Mouse (Mus musculus): Measurements from ENCODE around the gene Mpzl1.
"Not testable (repeated sequence)": the region's sequence is repeated elsewhere in the genome, so short reads cannot be mapped to it uniquely, and the experiment has no call there.

Mpzl1 gene

GRCm38 (mm10) chr1:165634151-165634884, at the start of gene Mpzl1:
Gene Mpzl1, minus strand, starts transcription at chr1:165634538.
- peak; percentile 99 for DNase-seq (ENCODE audit: low read depth)

GRCm38 (mm10) chr1:165682056-165682853, 47.9 kb upstream of the Mpzl1 start:
- no peak for DNase-seq (ENCODE audit: low read depth)

GRCm38 (mm10) chr1:165681045-165681794, 46.9 kb upstream of the Mpzl1 start:
- DNase-seq (ENCODE audit: low read depth) = no peak

GRCm38 (mm10) chr1:165680086-165680485, 45.7 kb upstream of the Mpzl1 start:
- not testable (repeated sequence) for DNase-seq (ENCODE audit: low read depth)

GRCm38 (mm10) chr1:165679618-165679997, 45.3 kb upstream of the Mpzl1 start:
- DNase-seq (ENCODE audit: low read depth) = no peak

GRCm38 (mm10) chr1:165678861-165679617, 44.7 kb upstream of the Mpzl1 start:
- DNase-seq (ENCODE audit: low read depth) = no peak

GRCm38 (mm10) chr1:165677558-165677957, 43.2 kb upstream of the Mpzl1 start:
- DNase-seq (ENCODE audit: low read depth) = no peak

- DNase-seq (ENCODE audit: low read depth) = no peak
These were observed 42.7 kb upstream of the Mpzl1 start for GRCm38 (mm10) chr1:165676993-165677392.

- DNase-seq (ENCODE audit: low read depth) = no peak
These were observed 40.8 kb upstream of the Mpzl1 start for GRCm38 (mm10) chr1:165675167-165675566.

- DNase-seq (ENCODE audit: low read depth) = no peak
These were observed 38.0 kb upstream of the Mpzl1 start for GRCm38 (mm10) chr1:165672355-165672754.

GRCm38 (mm10) chr1:165670056-165670455, 35.7 kb upstream of the Mpzl1 start:
- DNase-seq (ENCODE audit: low read depth) = no peak

GRCm38 (mm10) chr1:165668904-165669303, 34.6 kb upstream of the Mpzl1 start:
- DNase-seq (ENCODE audit: low read depth) = no peak

- DNase-seq (ENCODE audit: low read depth) = no peak
These were observed 33.0 kb upstream of the Mpzl1 start for GRCm38 (mm10) chr1:165667380-165667779.

GRCm38 (mm10) chr1:165666944-165667343, 32.6 kb upstream of the Mpzl1 start:
- no peak for DNase-seq (ENCODE audit: low read depth)

GRCm38 (mm10) chr1:165665758-165666157, 31.4 kb upstream of the Mpzl1 start:
- DNase-seq (ENCODE audit: low read depth) = no peak

GRCm38 (mm10) chr1:165663277-165663676, 28.9 kb upstream of the Mpzl1 start:
- DNase-seq (ENCODE audit: low read depth) = no peak

GRCm38 (mm10) chr1:165662426-165663192, 28.3 kb upstream of the Mpzl1 start:
- no peak for DNase-seq (ENCODE audit: low read depth)

GRCm38 (mm10) chr1:165661725-165662124, 27.4 kb upstream of the Mpzl1 start:
- DNase-seq (ENCODE audit: low read depth) = no peak

- DNase-seq (ENCODE audit: low read depth) = no peak
These were observed 26.9 kb upstream of the Mpzl1 start for GRCm38 (mm10) chr1:165661191-165661590.

GRCm38 (mm10) chr1:165660774-165661173, 26.4 kb upstream of the Mpzl1 start:
- peak; percentile 85 for DNase-seq (ENCODE audit: low read depth)

GRCm38 (mm10) chr1:165658602-165659001, 24.3 kb upstream of the Mpzl1 start:
- peak; percentile 93 for DNase-seq (ENCODE audit: low read depth)

Data from NIH3T3 (cell line).